Mouse (Mus musculus): ENCODE data around the gene Kat5.

Kat5 gene

GRCm38 (mm10) chr19:5609547-5610404, at the start of gene Kat5:
Gene Kat5, minus strand, starts transcription at chr19:5610237.
- DNase-seq (ENCODE audit: low spot score), result peak; percentile 91

GRCm38 (mm10) chr19:5654720-5655298, 44.8 kb upstream of the Kat5 start:
- peak; percentile 17 for DNase-seq (ENCODE audit: low spot score)

- DNase-seq (ENCODE audit: low spot score), result peak; percentile 79
Measured at GRCm38 (mm10) chr19:5653969-5654719, 44.1 kb upstream of the Kat5 start.

- no peak for DNase-seq (ENCODE audit: low spot score)
Measured at GRCm38 (mm10) chr19:5652570-5652969, 42.5 kb upstream of the Kat5 start.

- DNase-seq (ENCODE audit: low spot score), result no peak
Measured at GRCm38 (mm10) chr19:5651502-5652274, 41.7 kb upstream of the Kat5 start.

GRCm38 (mm10) chr19:5649298-5649741, 39.3 kb upstream of the Kat5 start:
- no peak for DNase-seq (ENCODE audit: low spot score)

GRCm38 (mm10) chr19:5648401-5649297, 38.6 kb upstream of the Kat5 start:
- DNase-seq (ENCODE audit: low spot score), result peak; percentile 81

- no peak for DNase-seq (ENCODE audit: low spot score)
Measured at GRCm38 (mm10) chr19:5647791-5648190, 37.8 kb upstream of the Kat5 start.

- no peak for DNase-seq (ENCODE audit: low spot score)
Measured at GRCm38 (mm10) chr19:5646731-5647330, 36.8 kb upstream of the Kat5 start.

- no peak for DNase-seq (ENCODE audit: low spot score)
Measured at GRCm38 (mm10) chr19:5645280-5645679, 35.2 kb upstream of the Kat5 start.

- DNase-seq (ENCODE audit: low spot score), result no peak
Measured at GRCm38 (mm10) chr19:5641641-5642040, 31.6 kb upstream of the Kat5 start.

- DNase-seq (ENCODE audit: low spot score), result no peak
Measured at GRCm38 (mm10) chr19:5641021-5641420, 31.0 kb upstream of the Kat5 start.

GRCm38 (mm10) chr19:5640339-5640738, 30.3 kb upstream of the Kat5 start:
- no peak for DNase-seq (ENCODE audit: low spot score)

GRCm38 (mm10) chr19:5638416-5639005, 28.5 kb upstream of the Kat5 start:
- no peak for DNase-seq (ENCODE audit: low spot score)

GRCm38 (mm10) chr19:5637069-5638047, 27.3 kb upstream of the Kat5 start, which contains the start of gene Rela:
Gene Rela, plus strand, starts transcription at chr19:5637483.
- peak; percentile 84 for DNase-seq (ENCODE audit: low spot score)

- DNase-seq (ENCODE audit: low spot score), result no peak
Measured at GRCm38 (mm10) chr19:5636571-5637041, 26.6 kb upstream of the Kat5 start.

- no peak for DNase-seq (ENCODE audit: low spot score)
Measured at GRCm38 (mm10) chr19:5636036-5636570, 26.1 kb upstream of the Kat5 start.

- no peak for DNase-seq (ENCODE audit: low spot score)
Measured at GRCm38 (mm10) chr19:5632120-5632519, 22.1 kb upstream of the Kat5 start.
